Mouse (Mus musculus) hindbrain, embryonic 11.5 days (tissue): ENCODE results near the gene Tigar. TPM values are rescaled to one million over a fixed set of nuclear protein-coding genes. Genes with fewer than 3 reads are reported as not detected.

Experiments used
- ATAC-seq: fragments of 200-750 bp; cut with Nextera tagmentation; 2 replicates; pipeline ENCODE4 v1.8.0; 2017; ENCODE audit warnings: mild to moderate bottlenecking, moderate TSS enrichment, moderate library complexity; ENCODE audit not compliant: low FRiP score
- DNase-seq: peaks from one replicate; pipeline ENCODE4 v3.0.0-alpha.2; 2015; ENCODE audit warnings: low spot score
- H3K27ac ChIP-seq: fragments of 300-500 bp; sonication (generic); 2 replicates; pipeline ENCODE4 v1.5.1; 2014; ENCODE audit warnings: mild to moderate bottlenecking, low read depth, low read length
- H3K27me3 ChIP-seq: fragments of 300-500 bp; sonication (generic); 2 replicates; pipeline ENCODE4 v1.6.1; 2014; ENCODE audit warnings: mild to moderate bottlenecking, low read length, moderate library complexity, mixed read lengths; ENCODE audit not compliant: control insufficient read depth, insufficient read depth
- H3K36me3 ChIP-seq: fragments of 300-500 bp; sonication (generic); 2 replicates; pipeline ENCODE4 v1.6.1; 2014; ENCODE audit warnings: mild to moderate bottlenecking, low read length, moderate library complexity, mixed read lengths; ENCODE audit not compliant: control insufficient read depth, insufficient read depth
- H3K4me1 ChIP-seq: fragments of 300-500 bp; sonication (generic); replicated peaks from 2 replicates; pipeline ENCODE4 v1.6.1; 2014; ENCODE audit warnings: low read length, mixed read lengths; ENCODE audit not compliant: control insufficient read depth, insufficient read depth
- H3K4me2 ChIP-seq: fragments of 300-500 bp; sonication (generic); replicated peaks from 2 replicates; pipeline ENCODE4 v1.6.1; 2014; ENCODE audit warnings: mild to moderate bottlenecking, low read depth, low read length
- H3K4me3 ChIP-seq: fragments of 300-500 bp; sonication (generic); 2 replicates; pipeline ENCODE4 v1.5.1; 2014; ENCODE audit warnings: low read depth, low read length
- H3K9ac ChIP-seq: fragments of 300-500 bp; sonication (generic); 2 replicates; pipeline ENCODE4 v1.6.1; 2014; ENCODE audit warnings: low read depth, low read length
- H3K9me3 ChIP-seq: fragments of 300-500 bp; sonication (generic); 2 replicates; pipeline ENCODE4 v1.6.1; 2016; ENCODE audit warnings: low read length; ENCODE audit not compliant: control insufficient read depth
- WGBS: fragments of 180-500 bp; shearing (Covaris S2); extraction: QIAGEN DNeasy Blood & Tissue Kit; methylation state at CpG from one replicate; pipeline ENCODE4 v1.1.7; 2014; 5-methylcytosine and 5-hydroxymethylcytosine counted together
- polyA plus RNA-seq: library from polyadenylated mRNA; unstranded; fragments of >200 nt; fragmentation: Nextera tagmentation; extraction: Ambion mirVana; gene quantifications from 2 replicates; pipeline ENCODE4 v1.2.1, GENCODE M21; 2014

The Tigar gene
- polyA plus RNA-seq, 1 experiment from 2014 or later = 5.8 TPM

DNA sequence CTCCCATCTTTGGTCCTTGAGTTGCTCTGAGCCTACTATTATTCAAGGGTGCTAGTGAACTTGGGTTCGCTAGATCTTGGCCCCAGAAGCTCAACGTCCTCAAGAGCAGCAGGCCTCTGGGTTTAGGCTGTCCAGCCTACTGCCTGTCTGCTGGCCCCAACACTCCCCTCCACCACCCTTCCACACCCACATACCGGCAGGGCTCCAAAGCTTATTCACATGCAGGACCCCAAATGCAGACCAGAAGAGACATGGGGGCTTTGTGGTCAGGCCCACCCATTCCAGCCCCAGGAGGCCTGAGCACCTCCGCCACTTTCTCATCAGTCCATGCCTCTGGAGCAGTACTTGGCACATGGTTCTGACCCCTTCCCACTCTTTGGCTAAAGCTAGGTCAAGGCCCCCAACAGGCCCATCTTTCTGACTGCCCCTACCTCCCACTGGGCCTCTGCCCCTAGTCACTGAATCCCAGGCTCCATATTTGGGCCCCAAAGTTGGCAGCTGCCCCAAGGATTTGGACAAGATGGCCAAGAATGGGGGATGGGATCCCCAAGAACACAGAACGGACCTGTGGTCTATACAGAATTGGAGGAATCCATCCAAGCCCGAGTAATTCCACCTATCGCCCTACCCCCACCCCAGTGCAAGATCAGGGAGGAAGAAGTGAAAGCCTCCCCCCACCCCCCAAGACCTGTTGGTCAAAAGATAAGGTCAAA lies 34.4 kb upstream of the Tigar start:
- WGBS = 81% methylated on average over 7 of the region's 7 CpGs
- Histone ChIP-seq H3K4me3 (no peak overlapping the region), H3K4me2 (no peak overlapping the region), H3K27me3 (no peaks in the 10 kb centered on the region; the same call in 1 of the 2 replicates), H3K4me1 (no peaks in the 10 kb centered on the region), H3K9me3 (no peaks in the 10 kb centered on the region), H3K36me3 (peaks cover 6% of the 10 kb centered on the region; the same call in 1 of the 2 replicates), H3K9ac (no peak overlapping the region), H3K27ac (no peak overlapping the region)
- DNase-seq (no peak), ATAC-seq (no peak)

DNA sequence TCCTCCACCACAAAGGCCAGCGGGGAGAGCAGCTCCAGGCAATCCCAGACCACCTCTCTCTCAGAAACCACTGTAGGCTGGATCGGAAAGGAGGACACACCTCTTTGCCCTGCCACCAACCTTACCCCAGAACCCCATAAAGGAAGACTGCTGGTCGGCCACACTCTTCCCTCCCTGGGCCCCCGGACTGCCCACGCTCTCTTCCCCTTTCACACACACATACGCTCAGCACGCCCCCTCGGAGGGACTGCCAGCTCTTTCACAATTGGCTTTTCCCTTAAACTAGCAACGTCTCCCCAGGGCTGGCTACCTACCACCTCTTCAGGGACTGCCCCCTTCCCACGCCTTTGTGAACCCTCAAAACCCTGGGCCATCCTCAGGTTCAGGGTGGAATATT lies 33.8 kb upstream of the Tigar start:
- no peak overlapping the region for H3K4me2 ChIP-seq
- H3K9ac ChIP-seq = no peak overlapping the region
- ATAC-seq (no peak), DNase-seq (no peak)
- H3K4me1 ChIP-seq = no peaks in the 10 kb centered on the region
- H3K27ac ChIP-seq = no peak overlapping the region
- WGBS = 78% methylated on average over 10 of the region's 10 CpGs
- no peaks in the 10 kb centered on the region for H3K9me3 ChIP-seq
- peaks cover 6% of the 10 kb centered on the region; the same call in 1 of the 2 replicates for H3K36me3 ChIP-seq
- no peaks in the 10 kb centered on the region for H3K27me3 ChIP-seq
- H3K4me3 ChIP-seq = no peak overlapping the region

DNA sequence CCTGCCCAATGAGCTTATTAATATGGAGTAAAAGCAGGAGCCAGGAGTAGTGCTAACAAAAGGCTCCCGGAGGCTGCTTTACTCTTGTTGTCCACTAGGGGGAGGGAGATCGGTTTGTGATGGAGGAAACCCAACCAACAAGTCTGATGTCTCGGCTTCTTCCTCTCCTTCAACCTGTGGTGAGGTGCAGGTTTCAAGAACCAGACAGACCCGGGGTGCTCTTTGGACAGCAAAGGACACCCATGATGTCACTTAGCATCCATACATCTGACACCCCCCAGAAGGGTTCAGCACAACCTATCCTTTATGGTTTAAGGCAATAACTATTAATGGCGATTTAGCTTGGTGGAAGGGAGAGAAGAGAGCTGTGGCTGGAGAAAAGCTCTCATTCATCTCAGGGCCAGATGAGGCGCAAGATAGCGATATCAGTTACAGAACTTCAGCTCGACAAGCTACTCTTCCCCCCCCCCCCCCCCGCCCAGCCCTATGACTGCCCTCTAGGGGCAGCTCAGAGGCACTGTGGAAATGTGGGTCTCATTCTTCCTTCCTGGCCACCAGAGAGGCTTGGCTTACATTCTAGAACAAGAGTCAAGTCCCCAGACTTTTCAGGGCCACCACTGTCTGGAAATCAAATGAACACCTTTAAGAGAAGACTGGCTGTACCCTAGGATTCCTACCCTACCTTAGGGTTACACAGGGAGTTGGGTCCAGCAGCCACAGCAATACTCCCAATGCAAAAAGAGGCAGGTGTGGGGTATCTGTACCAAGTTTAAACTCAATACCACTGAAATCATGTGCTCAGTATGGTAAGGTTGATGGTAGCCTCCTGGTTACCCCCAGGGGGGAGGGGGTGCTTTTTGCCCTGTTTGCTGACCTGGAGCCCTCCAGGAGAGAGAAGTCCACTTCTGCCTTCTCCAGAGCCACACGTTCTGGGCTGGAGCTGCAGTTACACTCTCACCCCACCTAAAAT lies 33.1 kb upstream of the Tigar start:
- ATAC-seq = peak; percentile 49; the same call in 1 of the 2 replicates
- H3K4me1 ChIP-seq = no peaks in the 10 kb centered on the region
- H3K9ac ChIP-seq = no peak overlapping the region
- no peaks in the 10 kb centered on the region for H3K27me3 ChIP-seq
- H3K4me3 ChIP-seq = no peak overlapping the region
- peak; percentile 83 for DNase-seq
- H3K9me3 ChIP-seq = no peaks in the 10 kb centered on the region
- H3K27ac ChIP-seq = no peak overlapping the region
- peaks cover 6% of the 10 kb centered on the region; the same call in 1 of the 2 replicates for H3K36me3 ChIP-seq
- H3K4me2 ChIP-seq = no peak overlapping the region
- WGBS = 24% methylated on average over 9 of the region's 10 CpGs

DNA sequence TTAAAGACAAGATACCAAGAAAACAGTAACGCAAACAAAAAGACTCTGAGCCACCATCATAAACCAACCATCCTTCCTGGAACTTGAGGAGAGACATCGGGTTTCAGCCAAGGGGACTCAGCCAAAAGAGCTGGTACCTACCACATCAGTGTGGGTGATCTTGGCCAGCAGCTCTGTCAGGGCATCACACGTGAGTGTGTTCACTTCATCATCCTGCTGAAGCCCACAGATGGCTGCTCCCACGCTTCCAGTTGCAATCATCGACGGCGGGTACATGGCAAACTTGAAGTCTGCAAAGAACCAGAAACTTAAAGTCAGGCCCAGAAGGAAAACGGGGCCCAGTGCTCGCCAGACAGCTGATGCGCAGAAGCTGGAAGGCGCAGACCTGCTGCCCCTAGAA lies 29.6 kb upstream of the Tigar start:
- ATAC-seq (no peak), DNase-seq (no peak)
- H3K9ac ChIP-seq = no peak overlapping the region
- peaks cover 6% of the 10 kb centered on the region; the same call in 1 of the 2 replicates for H3K36me3 ChIP-seq
- 96% methylated on average over 11 of the region's 11 CpGs for WGBS
- no peaks in the 10 kb centered on the region for H3K27me3 ChIP-seq
- H3K4me1 ChIP-seq = peaks cover 2% of the 10 kb centered on the region; the same call in 1 of the 2 replicates
- H3K9me3 ChIP-seq = no peaks in the 10 kb centered on the region
- no peak overlapping the region for H3K4me3 ChIP-seq
- H3K4me2 ChIP-seq = no peak overlapping the region
- no peak overlapping the region for H3K27ac ChIP-seq

DNA sequence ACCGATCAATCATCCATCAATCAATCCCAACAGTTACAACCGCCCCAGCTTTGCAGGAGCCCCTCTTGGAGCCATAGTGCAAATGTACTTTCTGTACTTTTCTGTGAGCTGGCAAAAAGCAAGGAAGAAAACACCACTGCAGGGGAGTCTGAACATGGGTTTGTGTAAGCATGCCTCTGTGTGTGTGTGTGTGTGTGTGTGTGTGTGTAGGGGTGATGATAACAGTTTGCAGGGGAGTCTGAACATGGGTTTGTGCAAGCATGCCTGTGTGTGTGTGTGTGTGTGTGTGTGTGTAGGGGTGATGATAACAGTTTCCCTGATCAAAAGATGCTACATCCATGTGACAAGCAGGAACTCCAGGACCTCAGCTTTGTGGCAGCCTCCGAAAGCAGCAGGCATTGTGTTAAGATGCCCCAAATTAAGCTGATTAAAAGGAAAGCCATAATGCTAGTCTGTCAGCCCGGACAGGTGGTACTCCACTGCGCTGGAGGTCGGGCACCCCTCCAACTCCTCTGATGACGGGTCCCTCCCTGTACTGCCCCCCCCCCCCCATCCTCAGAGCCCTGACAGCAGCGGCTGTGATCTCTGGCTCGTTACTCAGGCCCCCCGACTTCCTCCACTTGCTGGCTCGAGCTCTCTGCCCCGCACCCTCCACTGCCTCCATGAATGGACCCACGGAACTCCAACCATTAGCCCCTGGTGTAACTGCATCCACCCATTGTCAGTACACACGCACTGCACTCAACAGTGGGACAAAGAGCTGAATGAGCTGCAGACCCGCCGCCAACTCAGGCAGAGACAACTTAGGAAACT lies 24.3 kb upstream of the Tigar start:
- 55% methylated on average over 15 of the region's 16 CpGs for WGBS
- Histone ChIP-seq H3K9me3 (no peaks in the 10 kb centered on the region), H3K4me1 (peaks cover 2% of the 10 kb centered on the region; the same call in 1 of the 2 replicates), H3K36me3 (peaks cover 3% of the 10 kb centered on the region; the same call in 1 of the 2 replicates), H3K4me3 (no peak overlapping the region), H3K4me2 (no peak overlapping the region), H3K27me3 (no peaks in the 10 kb centered on the region), H3K27ac (no peak overlapping the region), H3K9ac (no peak overlapping the region)
- no peak for DNase-seq
- ATAC-seq = peak; percentile 58

DNA sequence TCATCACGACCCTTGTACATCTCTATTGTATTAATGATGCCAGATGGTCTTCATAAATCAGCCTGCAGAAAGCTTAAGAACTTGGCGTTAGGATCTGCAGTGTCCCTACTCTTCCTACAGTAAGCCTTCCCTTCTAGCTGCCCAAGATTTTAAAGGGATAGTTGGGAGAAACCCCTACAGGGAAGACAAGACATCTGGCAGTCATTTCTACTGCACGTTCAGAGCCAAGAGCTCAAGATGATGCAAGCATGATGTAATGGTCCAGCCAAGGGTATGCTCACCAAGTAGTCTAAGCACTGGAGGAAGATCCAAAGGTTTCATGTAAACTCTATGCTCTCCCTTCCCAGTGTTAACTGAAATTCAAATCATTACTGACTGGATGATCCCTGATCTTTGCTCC lies 23.4 kb upstream of the Tigar start:
- Histone ChIP-seq H3K27ac (no peak overlapping the region), H3K4me3 (no peak overlapping the region), H3K4me1 (peaks cover 2% of the 10 kb centered on the region; the same call in 1 of the 2 replicates), H3K9ac (no peak overlapping the region), H3K36me3 (peaks cover 5% of the 10 kb centered on the region; the same call in 1 of the 2 replicates), H3K27me3 (no peaks in the 10 kb centered on the region), H3K4me2 (no peak overlapping the region), H3K9me3 (no peaks in the 10 kb centered on the region)
- DNase-seq (no peak), ATAC-seq (no peak)
- WGBS = 85% methylated on average over 3 of the region's 3 CpGs

DNA sequence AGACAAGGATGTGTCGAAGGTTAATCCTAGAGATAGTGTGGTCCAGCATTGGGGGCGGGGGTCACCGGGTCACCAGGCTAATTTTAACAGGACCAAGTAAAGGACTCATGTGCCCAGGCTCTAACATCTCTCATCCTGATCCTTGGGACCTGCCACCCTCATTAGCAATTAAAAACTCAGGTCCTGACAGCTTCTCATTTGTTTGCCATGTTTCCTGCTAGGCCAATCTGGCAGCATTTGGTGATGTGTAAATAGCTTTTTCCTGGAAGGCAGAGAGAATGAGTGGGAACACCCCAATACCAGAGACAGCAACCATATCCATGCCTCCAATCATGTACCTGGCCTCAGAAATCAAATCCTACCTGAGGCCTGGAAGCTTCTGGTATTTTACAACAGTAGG lies 22.6 kb upstream of the Tigar start:
- Histone ChIP-seq H3K4me2 (no peak overlapping the region), H3K9ac (no peak overlapping the region), H3K27ac (no peak overlapping the region), H3K4me1 (peaks cover 2% of the 10 kb centered on the region; the same call in 1 of the 2 replicates), H3K36me3 (peaks cover 5% of the 10 kb centered on the region; the same call in 1 of the 2 replicates), H3K4me3 (no peak overlapping the region), H3K27me3 (no peaks in the 10 kb centered on the region), H3K9me3 (no peaks in the 10 kb centered on the region)
- 80% methylated on average over 3 of the region's 3 CpGs for WGBS
- DNase-seq (no peak), ATAC-seq (no peak)

DNA sequence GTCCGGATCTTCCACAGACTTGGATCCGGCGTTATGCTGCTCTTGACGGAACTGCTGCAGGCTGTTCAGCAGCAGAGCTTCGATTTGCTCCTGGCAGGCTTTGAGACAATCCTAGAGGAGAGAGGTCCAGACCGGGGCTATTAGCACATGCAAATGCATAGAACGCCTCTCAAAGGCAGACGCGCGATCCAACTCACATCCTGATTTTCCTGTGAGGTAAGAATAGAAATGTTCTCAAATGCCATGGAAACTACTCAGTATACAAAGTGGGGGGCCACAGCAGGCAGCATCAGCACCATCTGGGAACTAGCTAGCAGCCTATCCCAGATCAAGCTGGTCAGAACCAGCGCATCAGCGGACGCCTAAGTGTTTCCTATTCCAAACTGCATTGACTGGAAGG lies 21.0 kb upstream of the Tigar start:
- H3K4me3 ChIP-seq = no peak overlapping the region
- no peak overlapping the region for H3K9ac ChIP-seq
- ATAC-seq = no peak
- DNase-seq = no peak
- H3K36me3 ChIP-seq = peaks cover 8% of the 10 kb centered on the region; the same call in 1 of the 2 replicates
- 75% methylated on average over 13 of the region's 13 CpGs for WGBS
- peaks cover 2% of the 10 kb centered on the region; the same call in 1 of the 2 replicates for H3K4me1 ChIP-seq
- no peaks in the 10 kb centered on the region for H3K9me3 ChIP-seq
- H3K27me3 ChIP-seq = no peaks in the 10 kb centered on the region
- H3K27ac ChIP-seq = no peak overlapping the region
- H3K4me2 ChIP-seq = no peak overlapping the region
